Mouse (Mus musculus): ENCODE measurements around the gene Usp34. TPM values are rescaled to one million over a fixed set of nuclear protein-coding genes. Genes with fewer than 3 reads are reported as not detected.
"Not testable (repeated sequence)": the region's sequence is repeated elsewhere in the genome, so short reads cannot be mapped to it uniquely, and the experiment has no call there.

The Usp34 gene
- total RNA-seq, 2 experiments from 2014 or later, result 41.7 to 43.9 TPM

DNA sequence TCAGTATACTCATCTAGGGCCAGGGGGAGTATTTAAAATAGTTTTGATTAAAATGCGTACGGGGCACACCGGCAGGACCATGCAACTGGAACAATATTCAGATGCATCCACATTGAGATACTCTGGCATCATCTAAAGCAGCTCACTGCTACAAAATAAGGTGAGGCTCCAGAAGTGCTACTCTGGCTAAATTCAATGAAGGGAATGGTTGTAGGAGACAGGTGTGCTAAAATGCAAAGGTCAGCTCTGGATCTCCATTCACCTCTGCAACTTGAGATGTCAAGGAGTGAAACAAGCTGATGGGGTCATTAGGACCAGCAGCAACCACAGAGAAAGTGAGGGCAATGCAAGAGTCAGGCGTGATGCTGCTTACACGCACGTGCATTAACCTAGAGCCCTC is 188.5 kb downstream of the Usp34 start:
- intact Hi-C loops (cut with DNase I), result loop anchor here (10.0 kb wide), 1 partner anchor 510 kb away; the partner anchor contains the start of genes Commd1 and Gm28048
- no peak for DNase-seq

- intact Hi-C loops (cut with DNase I), result loop anchor here (10.0 kb wide), 1 partner anchor 512 kb away; the partner anchor contains the start of genes Commd1 and Gm28048
- DNase-seq, result no peak
These were observed 190.0 kb downstream of the Usp34 start for GRCm38 (mm10) chr11:23496661-23497060.

- intact Hi-C loops (cut with DNase I), result loop anchor here (10.0 kb wide), 1 partner anchor 513 kb away; the partner anchor contains the start of genes Commd1 and Gm28048
- peak; percentile 75 to 76 for DNase-seq
These were observed 190.6 kb downstream of the Usp34 start for GRCm38 (mm10) chr11:23497335-23497717.

GRCm38 (mm10) chr11:23497718-23498509 is 191.2 kb downstream of the Usp34 start, which contains the start of gene Ahsa2:
Ahsa2 (minus strand) TSS chr11:23498030.
- DNase-seq, result peak; percentile 97 to 99
- intact Hi-C loops (cut with DNase I), result loop anchor here (10.0 kb wide), 1 partner anchor 513 kb away; the partner anchor contains the start of genes Commd1 and Gm28048

GRCm38 (mm10) chr11:23498609-23499008 is 191.9 kb downstream of the Usp34 start:
- intact Hi-C loops (cut with DNase I), result loop anchor here (10.0 kb wide), 1 partner anchor 514 kb away; the partner anchor contains the start of genes Commd1 and Gm28048
- DNase-seq, result no peak

- intact Hi-C loops (cut with DNase I); DNase-seq: not testable (repeated sequence)
These were observed 198.1 kb downstream of the Usp34 start for GRCm38 (mm10) chr11:23504801-23505200.

- intact Hi-C loops (cut with DNase I); DNase-seq: not testable (repeated sequence)
These were observed 208.1 kb downstream of the Usp34 start for GRCm38 (mm10) chr11:23514785-23515184.

- intact Hi-C loops (cut with DNase I), result no loop called here
- no peak for DNase-seq
These were observed 208.6 kb downstream of the Usp34 start for GRCm38 (mm10) chr11:23515315-23515714.

GRCm38 (mm10) chr11:23518981-23519380 is 212.3 kb downstream of the Usp34 start:
- no peak for DNase-seq

GRCm38 (mm10) chr11:23520473-23521205 is 213.9 kb downstream of the Usp34 start, which contains the start of gene 1700093K21Rik:
1700093K21Rik (minus strand) TSS chr11:23521155.
- DNase-seq, result no peak
- intact Hi-C loops (cut with DNase I), result no loop called here

More at GRCm38 (mm10) chr11:23518981-23519380, 212.3 kb downstream of the Usp34 start:
- intact Hi-C loops (cut with DNase I), result no loop called here

- no peak for DNase-seq
- intact Hi-C loops (cut with DNase I), result no loop called here
These were observed 230.8 kb downstream of the Usp34 start for GRCm38 (mm10) chr11:23537446-23537845.

Small RNA genes within 50 kb of the gene (microRNA-seq; reads per million reads assigned to microRNA genes)
- gene Gm47279, result 0 reads per million in 2 experiments

Other genes starting within 250 kb of the Usp34 start
- 10 to 100 TPM; 38.9 to 41.7 TPM for gene Xpo1, start 50.9 kb upstream of the Usp34 start, total RNA-seq (2021)
- 10 to 100 TPM; 43.8 to 54.1 TPM for gene Ahsa2, start 191.1 kb downstream of the Usp34 start, total RNA-seq (2021)
- not detected for gene 1700093K21Rik, start 214.3 kb downstream of the Usp34 start, total RNA-seq (2021)